Mouse (Mus musculus): ENCODE measurements at regions not wholly inside any gene's neighbourhood (a gene's known extent, or its start where the extent isn't known, plus 50 kb on each side); places are given as distances from the start of the nearest gene placed in this dataset.
"Not testable (repeated sequence)": the region's sequence is repeated elsewhere in the genome, so short reads cannot be mapped to it uniquely, and the experiment has no call there.

- not testable (repeated sequence) for DNase-seq
Observed at GRCm38 (mm10) chr15:34027111-34027510, 330.6 kb downstream of the 9430069I07Rik start.

GRCm38 (mm10) chr15:34025396-34025795 is 332.3 kb downstream of the 9430069I07Rik start:
- DNase-seq: no peak

GRCm38 (mm10) chr15:34021857-34022256 is 335.8 kb downstream of the 9430069I07Rik start:
- peak; percentile 77 to 80 for DNase-seq

- peak; percentile 8 to 14 for DNase-seq
Observed at GRCm38 (mm10) chr15:34016397-34017156, 341.1 kb downstream of the 9430069I07Rik start.

GRCm38 (mm10) chr15:34008591-34008990 is 349.1 kb downstream of the 9430069I07Rik start:
- DNase-seq: no peak

- DNase-seq: no peak
Observed at GRCm38 (mm10) chr15:33992383-33992782, 365.3 kb downstream of the 9430069I07Rik start.

GRCm38 (mm10) chr15:33975077-33975476 is 382.6 kb downstream of the 9430069I07Rik start:
- DNase-seq: peak; percentile 23 to 25

- no peak for DNase-seq
Observed at GRCm38 (mm10) chr15:33973466-33973865, 384.2 kb downstream of the 9430069I07Rik start.

GRCm38 (mm10) chr15:33969409-33969808 is 388.3 kb downstream of the 9430069I07Rik start:
- no peak for DNase-seq

- DNase-seq: no peak
Observed at GRCm38 (mm10) chr15:33935013-33935664, 422.5 kb downstream of the 9430069I07Rik start.

- DNase-seq: no peak
Observed at GRCm38 (mm10) chr15:33926446-33926845, 431.2 kb downstream of the 9430069I07Rik start.

- DNase-seq: peak; percentile 20 to 36
Observed at GRCm38 (mm10) chr15:33924094-33924890, 433.4 kb downstream of the 9430069I07Rik start.

GRCm38 (mm10) chr15:33914891-33915290 is 442.8 kb downstream of the 9430069I07Rik start:
- DNase-seq: no peak

- peak; percentile 16 to 19 for DNase-seq
Observed at GRCm38 (mm10) chr15:33906727-33907479, 450.8 kb downstream of the 9430069I07Rik start.

GRCm38 (mm10) chr15:33896076-33896475 is 461.6 kb downstream of the 9430069I07Rik start:
- DNase-seq: no peak

GRCm38 (mm10) chr15:33890606-33891005 is 467.1 kb downstream of the 9430069I07Rik start:
- DNase-seq: no peak

- no peak for DNase-seq
Observed at GRCm38 (mm10) chr15:33888865-33889368, 468.8 kb downstream of the 9430069I07Rik start.

GRCm38 (mm10) chr15:33862224-33862752 is 495.4 kb downstream of the 9430069I07Rik start:
- no peak for DNase-seq

- DNase-seq: no peak
Observed at GRCm38 (mm10) chr15:33825435-33826088, 532.1 kb downstream of the 9430069I07Rik start.

GRCm38 (mm10) chr15:33824826-33825225 is 532.8 kb downstream of the 9430069I07Rik start:
- DNase-seq: no peak

- no peak for DNase-seq
Observed at GRCm38 (mm10) chr15:33780960-33781359, 576.7 kb downstream of the 9430069I07Rik start.
